Mouse (Mus musculus) layer of hippocampus, adult 9-10 months (tissue): ENCODE measurements around the gene Snx10.
"Not testable (repeated sequence)": the region's sequence is repeated elsewhere in the genome, so short reads cannot be mapped to it uniquely, and the experiment has no call there.

ENCODE experiments used
- DNase-seq: peaks from one replicate; pipeline ENCODE4 v3.0.0; 2022; ENCODE audit warnings: low spot score

Gene Snx10

GRCm38 (mm10) chr6:51523807-51524320 is at the start of gene Snx10:
Snx10 (plus strand) TSS chr6:51523901.
- DNase-seq: no peak

GRCm38 (mm10) chr6:51479136-51479731 is 44.5 kb upstream of the Snx10 start:
- DNase-seq: no peak

GRCm38 (mm10) chr6:51481548-51481947 is 42.2 kb upstream of the Snx10 start:
- no peak for DNase-seq

GRCm38 (mm10) chr6:51483861-51484260 is 39.8 kb upstream of the Snx10 start:
- DNase-seq: no peak

GRCm38 (mm10) chr6:51484556-51484955 is 39.1 kb upstream of the Snx10 start:
- not testable (repeated sequence) for DNase-seq

GRCm38 (mm10) chr6:51485646-51486045 is 38.1 kb upstream of the Snx10 start:
- no peak for DNase-seq

- DNase-seq: no peak
These were observed 37.5 kb upstream of the Snx10 start for GRCm38 (mm10) chr6:51486076-51486710.

GRCm38 (mm10) chr6:51486731-51487130 is 37.0 kb upstream of the Snx10 start:
- no peak for DNase-seq

GRCm38 (mm10) chr6:51489787-51490186 is 33.9 kb upstream of the Snx10 start:
- no peak for DNase-seq

- no peak for DNase-seq
These were observed 26.2 kb upstream of the Snx10 start for GRCm38 (mm10) chr6:51497321-51498111.

- no peak for DNase-seq
These were observed 18.0 kb upstream of the Snx10 start for GRCm38 (mm10) chr6:51505671-51506070.

GRCm38 (mm10) chr6:51507556-51507955 is 16.1 kb upstream of the Snx10 start:
- no peak for DNase-seq

GRCm38 (mm10) chr6:51508750-51509648 is 14.7 kb upstream of the Snx10 start:
- DNase-seq: no peak

GRCm38 (mm10) chr6:51510094-51510493 is 13.6 kb upstream of the Snx10 start:
- DNase-seq: no peak

- no peak for DNase-seq
These were observed 12.8 kb upstream of the Snx10 start for GRCm38 (mm10) chr6:51510946-51511345.

GRCm38 (mm10) chr6:51513745-51514144 is 10.0 kb upstream of the Snx10 start:
- DNase-seq: no peak

GRCm38 (mm10) chr6:51514860-51515259 is 8.8 kb upstream of the Snx10 start:
- no peak for DNase-seq

GRCm38 (mm10) chr6:51523310-51523709 is 391 bp upstream of the Snx10 start:
- no peak for DNase-seq

- DNase-seq: no peak
These were observed 725 bp downstream of the Snx10 start for GRCm38 (mm10) chr6:51524321-51524931.

- DNase-seq: no peak
These were observed 1.3 kb downstream of the Snx10 start for GRCm38 (mm10) chr6:51525001-51525400.

GRCm38 (mm10) chr6:51529457-51529856 is 5.8 kb downstream of the Snx10 start:
- DNase-seq: no peak
